Comparison of ENCODE assay signal across 8 mouse cellular contexts in the genomic region with DNA sequence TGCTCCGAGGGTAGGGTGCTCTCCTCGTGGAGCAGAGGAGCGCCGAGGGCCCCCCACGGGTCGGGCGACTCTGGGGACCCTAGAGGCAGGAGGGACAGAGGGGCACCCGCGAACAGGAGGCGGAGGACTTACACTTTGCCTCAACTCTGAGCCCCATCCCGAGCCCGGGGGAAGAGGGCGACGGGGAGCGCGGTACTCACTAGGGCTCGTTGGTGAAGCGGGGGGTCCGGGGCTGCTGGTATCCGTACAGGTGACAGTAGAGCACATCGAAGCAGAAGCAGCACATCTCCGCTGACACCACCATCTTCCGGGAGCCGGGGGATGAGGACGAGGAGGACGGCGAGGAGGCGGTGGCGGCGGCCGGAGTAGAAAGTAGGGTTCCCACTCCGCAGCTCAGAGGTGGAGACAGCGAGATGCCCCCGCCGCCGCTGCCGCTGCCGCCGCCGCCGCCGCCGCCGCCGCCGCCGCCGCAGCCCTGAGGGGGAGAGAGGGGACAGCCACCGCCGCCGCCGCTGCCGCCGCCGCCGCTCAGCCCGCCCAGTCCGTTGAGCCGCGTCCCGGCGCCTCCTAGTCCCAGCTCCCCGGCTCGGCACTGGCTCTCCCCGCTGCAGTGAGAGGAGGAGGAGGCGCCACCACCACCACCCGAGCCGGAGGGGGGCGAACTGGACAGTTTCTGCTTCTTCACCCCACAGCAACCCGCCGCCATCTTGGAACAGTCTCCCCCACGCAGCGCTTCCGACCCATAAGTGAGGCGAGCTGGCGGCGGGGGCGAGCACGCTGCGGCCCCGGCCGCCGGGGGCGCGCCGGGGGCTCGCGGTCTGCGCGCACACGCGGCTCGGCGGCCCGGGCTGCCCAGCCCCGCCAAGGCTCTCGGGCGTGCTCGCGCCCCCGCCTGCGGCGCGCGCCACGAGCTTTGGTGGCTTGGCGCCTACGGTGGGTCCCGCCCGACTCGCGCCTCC. TPM values are rescaled to one million over a fixed set of nuclear protein-coding genes. Genes with fewer than 3 reads are reported as not detected.
DNase-seq lines count a peak whose midpoint lies in the region; ATAC-seq lines count a peak whose summit lies in the region.

Gene Ammecr1, minus strand, starts transcription at position 721 of the 959 bp plus-strand sequence.

- no peaks in the 10 kb centered on the region for H3K9me3 ChIP-seq in hindbrain, embryonic 12.5 days (replicated peaks)

- peak within 1 kb of the TSS; percentile 90 for H3K27ac ChIP-seq in hindbrain, embryonic 12.5 days

- peak; percentile 66 for DNase-seq in R1 (ENCODE audit: low read depth, low spot score)
- DNase-seq in cerebellum, postnatal 10 days = peak; percentile 82 to 88
- peak; percentile 55 to 62 for DNase-seq in frontal cortex, postnatal 10 days (ENCODE audit: low spot score in 2 of 2)
- DNase-seq in left cerebral cortex, adult 11 months (ENCODE audit: low spot score) = peak; percentile 53
- peak; percentile 73 for DNase-seq in lung, postnatal 36 days
- DNase-seq in retina, postnatal 1 day = peak; percentile 90
- peak; percentile 38 to 48 for DNase-seq in urinary bladder, adult 18-20 months (ENCODE audit: low spot score in 2 of 2)

- peaks cover 9% of the 10 kb centered on the region for H3K27me3 ChIP-seq in hindbrain, embryonic 12.5 days

- H3K36me3 ChIP-seq in hindbrain, embryonic 12.5 days = no peaks in the 10 kb centered on the region

- peak within 1 kb of the TSS; percentile 72 for H3K9ac ChIP-seq in hindbrain, embryonic 12.5 days

- WGBS in hindbrain, embryonic 12.5 days = 15% methylated on average over 94 of the region's 112 CpGs

- H3K4me3 ChIP-seq in hindbrain, embryonic 12.5 days = peak within 1 kb of the TSS; percentile 63

- ATAC-seq in hindbrain, embryonic 12.5 days (ENCODE audit: low FRiP score) = peak; percentile 94

- H3K4me2 ChIP-seq in hindbrain, embryonic 12.5 days (replicated peaks) = peak within 1 kb of the TSS; percentile 61

- no peaks in the 10 kb centered on the region for H3K4me1 ChIP-seq in hindbrain, embryonic 12.5 days

RNA-seq across cellular contexts. Expression of gene Ammecr1, which starts in this region (rescaled TPM):
- polyA plus RNA-seq in hindbrain, embryonic 12.5 days (2016; fragmentation: Nextera tagmentation; extraction: Ambion mirVana) = 9.6 and 11.4 TPM in 2 replicates

Comparison
In these comparisons a context has a peak if more than half of its experiments do, and no peak if none do; other contexts are left out.
1. Peak in every context shown above with its lines: DNase-seq, ATAC-seq, H3K4me3 ChIP-seq and H3K27ac ChIP-seq.